Mouse (Mus musculus) ES-Bruce4 (cell line): ENCODE measurements around the gene Gm17571.

Experiments
- EP300 ChIP-seq: IDR thresholded peaks from 2 replicates; pipeline ENCODE4 v1.6.1; 2011; ENCODE audit warnings: low read depth, low read length; ENCODE audit not compliant: insufficient read depth
- POLR2A ChIP-seq: IDR thresholded peaks from one replicate; pipeline ENCODE4 v1.8.1; 2011; ENCODE audit warnings: low read length; ENCODE audit not compliant: insufficient read depth

- TF ChIP-seq POLR2A: no peak
- TF ChIP-seq EP300: no peak
Observed at GRCm38 (mm10) chr9:13468778-13469177, 22.2 kb upstream of the Gm17571 start.
